Mouse (Mus musculus): ENCODE data around the gene Apaf1. TPM values are rescaled to one million over a fixed set of nuclear protein-coding genes. Genes with fewer than 3 reads are reported as not detected.

Apaf1 gene
- polyA plus RNA-seq, 1 experiment from 2014 or later, result 24.6 TPM

- H3K9ac ChIP-seq, result peak overlapping the region; percentile 65
- H3K27ac ChIP-seq, result no peak overlapping the region
- no peaks in the 10 kb centered on the region for H3K36me3 ChIP-seq
- ATAC-seq (ENCODE audit: insufficient number of reproducible peaks, insufficient read depth, low FRiP score, low TSS enrichment, low read depth), result no peak
- peaks cover 38% of the 10 kb centered on the region for H3K4me1 ChIP-seq
- peak overlapping the region; percentile 51 for H3K4me3 ChIP-seq
- peaks cover 56% of the 10 kb centered on the region for H3K27me3 ChIP-seq
- WGBS, result 3% methylated on average over 62 of the region's 72 CpGs
- H3K9me3 ChIP-seq, result no peaks in the 10 kb centered on the region
- peak overlapping the region; percentile 95 for H3K4me2 ChIP-seq
These were observed 113.0 kb downstream of the Apaf1 start for GRCm38 (mm10) chr10:90969355-90970174.

- peaks cover 46% of the 10 kb centered on the region for H3K27me3 ChIP-seq
- no peak overlapping the region for H3K27ac ChIP-seq
- H3K9me3 ChIP-seq, result no peaks in the 10 kb centered on the region
- 89% methylated on average over 10 of the region's 10 CpGs for WGBS
- peaks cover 42% of the 10 kb centered on the region for H3K4me1 ChIP-seq
- no peak overlapping the region for H3K4me3 ChIP-seq
- no peaks in the 10 kb centered on the region for H3K36me3 ChIP-seq
- H3K9ac ChIP-seq, result no peak overlapping the region
- H3K4me2 ChIP-seq, result no peak overlapping the region
- ATAC-seq (ENCODE audit: insufficient number of reproducible peaks, insufficient read depth, low FRiP score, low TSS enrichment, low read depth), result no peak
These were observed 114.3 kb downstream of the Apaf1 start for GRCm38 (mm10) chr10:90968247-90968646.

GRCm38 (mm10) chr10:90966821-90967220 is 115.7 kb downstream of the Apaf1 start:
- Histone ChIP-seq H3K9ac (no peak overlapping the region), H3K36me3 (no peaks in the 10 kb centered on the region), H3K27ac (no peak overlapping the region), H3K9me3 (no peaks in the 10 kb centered on the region), H3K4me2 (0 out of 2 replicates have a peak overlapping the region, but pooled peaks have one; percentile 11), H3K27me3 (peaks cover 47% of the 10 kb centered on the region), H3K4me1 (peaks cover 42% of the 10 kb centered on the region), H3K4me3 (no peak overlapping the region)
- no peak for ATAC-seq (ENCODE audit: insufficient number of reproducible peaks, insufficient read depth, low FRiP score, low TSS enrichment, low read depth)
- WGBS, result 17% methylated on average over 9 of the region's 9 CpGs

GRCm38 (mm10) chr10:90965671-90966315 is 116.8 kb downstream of the Apaf1 start:
- Histone ChIP-seq H3K4me3 (no peak overlapping the region), H3K27ac (no peak overlapping the region), H3K27me3 (peaks cover 47% of the 10 kb centered on the region), H3K36me3 (no peaks in the 10 kb centered on the region), H3K4me2 (0 out of 2 replicates have a peak overlapping the region, but pooled peaks have one; percentile 7), H3K4me1 (peaks cover 42% of the 10 kb centered on the region), H3K9me3 (no peaks in the 10 kb centered on the region), H3K9ac (no peak overlapping the region)
- no peak for ATAC-seq (ENCODE audit: insufficient number of reproducible peaks, insufficient read depth, low FRiP score, low TSS enrichment, low read depth)
- WGBS, result 38% methylated on average over 14 of the region's 14 CpGs

GRCm38 (mm10) chr10:90964511-90964910 is 118.1 kb downstream of the Apaf1 start:
- Histone ChIP-seq H3K27me3 (peaks cover 41% of the 10 kb centered on the region), H3K36me3 (no peaks in the 10 kb centered on the region), H3K4me3 (no peak overlapping the region), H3K27ac (no peak overlapping the region), H3K9me3 (no peaks in the 10 kb centered on the region), H3K9ac (no peak overlapping the region), H3K4me1 (peaks cover 35% of the 10 kb centered on the region), H3K4me2 (0 out of 2 replicates have a peak overlapping the region, but pooled peaks have one; percentile 9)
- no peak for ATAC-seq (ENCODE audit: insufficient number of reproducible peaks, insufficient read depth, low FRiP score, low TSS enrichment, low read depth)
- 27% methylated on average over 9 of the region's 9 CpGs for WGBS

- Histone ChIP-seq H3K27me3 (0 out of 2 replicates have a peak, but pooled peaks cover 3% of the 10 kb centered on the region), H3K36me3 (no peaks in the 10 kb centered on the region), H3K4me1 (peaks cover 12% of the 10 kb centered on the region), H3K4me2 (no peak overlapping the region), H3K27ac (no peak overlapping the region), H3K4me3 (no peak overlapping the region), H3K9ac (no peak overlapping the region), H3K9me3 (no peaks in the 10 kb centered on the region)
- WGBS, result 63% methylated on average over 7 of the region's 7 CpGs
- ATAC-seq (ENCODE audit: insufficient number of reproducible peaks, insufficient read depth, low FRiP score, low TSS enrichment, low read depth), result no peak
These were observed 122.2 kb downstream of the Apaf1 start for GRCm38 (mm10) chr10:90960374-90960773.

- Histone ChIP-seq H3K27me3 (no peaks in the 10 kb centered on the region), H3K36me3 (no peaks in the 10 kb centered on the region), H3K9me3 (no peaks in the 10 kb centered on the region), H3K4me2 (no peak overlapping the region), H3K4me3 (no peak overlapping the region), H3K27ac (no peak overlapping the region), H3K9ac (no peak overlapping the region), H3K4me1 (no peaks in the 10 kb centered on the region)
- WGBS, result 72% methylated on average over 6 of the region's 6 CpGs
- ATAC-seq (ENCODE audit: insufficient number of reproducible peaks, insufficient read depth, low FRiP score, low TSS enrichment, low read depth), result no peak
These were observed 128.7 kb downstream of the Apaf1 start for GRCm38 (mm10) chr10:90953821-90954220.

- WGBS, result 88% methylated on average over 15 of the region's 15 CpGs
- no peaks in the 10 kb centered on the region for H3K36me3 ChIP-seq
- no peaks in the 10 kb centered on the region for H3K4me1 ChIP-seq
- no peak for ATAC-seq (ENCODE audit: insufficient number of reproducible peaks, insufficient read depth, low FRiP score, low TSS enrichment, low read depth)
- no peak overlapping the region for H3K4me2 ChIP-seq
- no peak overlapping the region for H3K4me3 ChIP-seq
- no peaks in the 10 kb centered on the region for H3K9me3 ChIP-seq
- no peak overlapping the region for H3K9ac ChIP-seq
- H3K27ac ChIP-seq, result no peak overlapping the region
- H3K27me3 ChIP-seq, result no peaks in the 10 kb centered on the region
These were observed 129.4 kb downstream of the Apaf1 start for GRCm38 (mm10) chr10:90953103-90953709.

- H3K4me1 ChIP-seq, result no peaks in the 10 kb centered on the region
- no peak for ATAC-seq (ENCODE audit: insufficient number of reproducible peaks, insufficient read depth, low FRiP score, low TSS enrichment, low read depth)
- no peaks in the 10 kb centered on the region for H3K36me3 ChIP-seq
- no peak overlapping the region for H3K4me3 ChIP-seq
- H3K27ac ChIP-seq, result no peak overlapping the region
- H3K9ac ChIP-seq, result no peak overlapping the region
- no peaks in the 10 kb centered on the region for H3K9me3 ChIP-seq
- no peak overlapping the region for H3K4me2 ChIP-seq
- WGBS, result 90% methylated on average over 18 of the region's 18 CpGs
- H3K27me3 ChIP-seq, result no peaks in the 10 kb centered on the region
These were observed 134.8 kb downstream of the Apaf1 start for GRCm38 (mm10) chr10:90947608-90948373.

GRCm38 (mm10) chr10:90947043-90947442 is 135.5 kb downstream of the Apaf1 start:
- H3K4me2 ChIP-seq, result no peak overlapping the region
- no peaks in the 10 kb centered on the region for H3K9me3 ChIP-seq
- 70% methylated on average over 6 of the region's 6 CpGs for WGBS
- no peak for ATAC-seq (ENCODE audit: insufficient number of reproducible peaks, insufficient read depth, low FRiP score, low TSS enrichment, low read depth)
- H3K4me1 ChIP-seq, result no peaks in the 10 kb centered on the region
- no peak overlapping the region for H3K4me3 ChIP-seq
- H3K9ac ChIP-seq, result no peak overlapping the region
- H3K36me3 ChIP-seq, result no peaks in the 10 kb centered on the region
- no peak overlapping the region for H3K27ac ChIP-seq
- H3K27me3 ChIP-seq, result no peaks in the 10 kb centered on the region

GRCm38 (mm10) chr10:90942001-90942700 is 140.4 kb downstream of the Apaf1 start:
- Histone ChIP-seq H3K4me3 (no peak overlapping the region), H3K9me3 (no peaks in the 10 kb centered on the region), H3K36me3 (no peaks in the 10 kb centered on the region), H3K4me1 (no peaks in the 10 kb centered on the region), H3K9ac (no peak overlapping the region), H3K27me3 (no peaks in the 10 kb centered on the region), H3K4me2 (no peak overlapping the region), H3K27ac (no peak overlapping the region)
- no peak for ATAC-seq (ENCODE audit: insufficient number of reproducible peaks, insufficient read depth, low FRiP score, low TSS enrichment, low read depth)
- 81% methylated on average over 14 of the region's 14 CpGs for WGBS
